Mouse (Mus musculus) ES-E14 (cell line): ENCODE results near the gene Ldah.

Experiments
- CHD2 ChIP-seq: IDR thresholded peaks from 2 replicates; pipeline ENCODE4 v1.6.1; 2014; ENCODE audit warnings: mild to moderate bottlenecking, low read depth, low read length, inconsistent platforms
- HCFC1 ChIP-seq: IDR thresholded peaks from 2 replicates; pipeline ENCODE4 v1.6.1; 2012; ENCODE audit warnings: low read length, inconsistent platforms, borderline replicate concordance; ENCODE audit not compliant: insufficient read depth
- ZC3H11A ChIP-seq: IDR thresholded peaks from 2 replicates; pipeline ENCODE4 v1.6.1; 2012; ENCODE audit warnings: low read depth, mild to moderate bottlenecking, inconsistent platforms, low read length, borderline replicate concordance
- ZNF384 ChIP-seq: IDR thresholded peaks from 2 replicates; pipeline ENCODE4 v1.6.1; 2012; ENCODE audit warnings: low read depth, low read length, inconsistent platforms

DNA sequence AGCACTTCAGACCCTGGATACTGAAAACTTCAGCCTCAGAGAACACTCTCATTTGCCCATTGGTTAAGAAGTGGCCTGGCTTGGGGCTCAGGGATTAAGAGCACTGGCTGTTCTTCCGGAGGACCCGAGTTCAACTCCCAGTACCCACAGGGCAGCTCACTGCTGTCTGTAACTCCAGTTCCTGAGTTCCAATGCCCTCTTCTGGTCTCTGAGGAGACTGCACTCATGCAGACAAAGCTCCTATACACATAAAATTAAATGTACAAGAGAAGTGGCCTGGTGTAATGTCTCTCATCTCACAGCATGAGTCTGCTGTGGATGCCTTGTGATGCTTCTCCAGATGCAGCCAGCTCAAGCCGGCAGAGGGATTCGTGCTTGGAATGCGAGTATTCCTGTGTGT, 108.6 kb downstream of the Ldah start:
- TF ChIP-seq HCFC1 (no peak), ZNF384 (no peak), ZC3H11A (no peak), CHD2 (no peak)
